Mouse (Mus musculus) ES-E14 (cell line): Measurements from ENCODE around the gene Serinc5. TPM values are rescaled to one million over a fixed set of nuclear protein-coding genes. Genes with fewer than 3 reads are reported as not detected.

Experiments
- DNase-seq: peaks from one replicate; pipeline ENCODE4 v3.0.0-alpha.2; 2013; ENCODE audit warnings: low read depth, low spot score
- H3K27ac ChIP-seq: 2 replicates; pipeline ENCODE4 v1.5.1; 2012; ENCODE audit warnings: low read depth, mild to moderate bottlenecking, low read length, moderate library complexity, mixed read lengths; ENCODE audit not compliant: poor library complexity, insufficient read depth, severe bottlenecking
- H3K36me3 ChIP-seq: 2 replicates; pipeline ENCODE4 v1.6.1; 2012; ENCODE audit warnings: mild to moderate bottlenecking, low read length, moderate library complexity, mixed read lengths; ENCODE audit not compliant: control insufficient read depth, poor library complexity, insufficient read depth, severe bottlenecking
- H3K4me1 ChIP-seq, 2 experiments: fragments of 150-350 bp in 1 of 2; sonication (generic) in 1 of 2; 2 replicates each; pipeline ENCODE4 v1.6.1; 2012; ENCODE audit warnings: low read length in 2 of 2, mild to moderate bottlenecking in 1 of 2, mixed read lengths in 1 of 2; ENCODE audit not compliant: control insufficient read depth in 2 of 2, insufficient read depth in 2 of 2, poor library complexity in 1 of 2
- H3K4me3 ChIP-seq, 2 experiments: fragments of 150-350 bp in 1 of 2; sonication (generic) in 1 of 2; 2 replicates each; pipeline ENCODE4 v1.5.1; 2012; ENCODE audit warnings: low read length in 2 of 2, low read depth in 1 of 2, mild to moderate bottlenecking in 1 of 2, mixed read lengths in 1 of 2; ENCODE audit not compliant: insufficient read depth in 1 of 2, poor library complexity in 1 of 2, severe bottlenecking in 1 of 2
- H3K9ac ChIP-seq: 2 replicates; pipeline ENCODE4 v1.6.1; 2012; ENCODE audit warnings: low read depth, mild to moderate bottlenecking, low read length, mixed read lengths; ENCODE audit not compliant: poor library complexity, insufficient read depth, severe bottlenecking
- H3K9me3 ChIP-seq: fragments of 150-350 bp; sonication (generic); 2 replicates; pipeline ENCODE4 v1.6.1; 2012; ENCODE audit warnings: low read depth, mild to moderate bottlenecking, low read length; ENCODE audit not compliant: control insufficient read depth, insufficient read depth
- CHD2 ChIP-seq: IDR thresholded peaks from 2 replicates; pipeline ENCODE4 v1.6.1; 2014; ENCODE audit warnings: mild to moderate bottlenecking, low read depth, low read length, inconsistent platforms
- HCFC1 ChIP-seq: IDR thresholded peaks from 2 replicates; pipeline ENCODE4 v1.6.1; 2012; ENCODE audit warnings: low read length, inconsistent platforms, borderline replicate concordance; ENCODE audit not compliant: insufficient read depth
- MAFK ChIP-seq: IDR thresholded peaks from 2 replicates; pipeline ENCODE4 v1.6.1; 2014; ENCODE audit warnings: mild to moderate bottlenecking, low read depth, low read length, inconsistent platforms; ENCODE audit not compliant: insufficient read depth
- ZC3H11A ChIP-seq: IDR thresholded peaks from 2 replicates; pipeline ENCODE4 v1.6.1; 2012; ENCODE audit warnings: low read depth, mild to moderate bottlenecking, inconsistent platforms, low read length, borderline replicate concordance
- ZNF384 ChIP-seq: IDR thresholded peaks from 2 replicates; pipeline ENCODE4 v1.6.1; 2012; ENCODE audit warnings: low read depth, low read length, inconsistent platforms
- in situ Hi-C, 2 experiments: fragments of 600-800 bp; cut with MboI; formaldehyde crosslinking; loops; one replicate each; pipeline ENCODE4 v1.15.1; 2025; ENCODE audit warnings: low sequenced_read_pairs in 2 of 2, inconsistent platforms in 1 of 2; ENCODE audit not compliant: unreplicated experiment in 2 of 2
- total RNA-seq: library from RNA; depleted of rRNA; stranded (reverse); fragments of 300-350 nt; gene quantifications from 2 replicates; pipeline ENCODE4 v1.2.3, GENCODE M21; 2012

Gene Serinc5
- total RNA-seq, 1 experiment, result 14.9 TPM

- no peak overlapping the region for H3K4me3 ChIP-seq
- DNase-seq, result no peak
- H3K9me3 ChIP-seq, result no peaks in the 10 kb centered on the region
- no peaks in the 10 kb centered on the region for H3K36me3 ChIP-seq
- no peaks in the 10 kb centered on the region for H3K4me1 ChIP-seq
- no peak overlapping the region for H3K9ac ChIP-seq
- in situ Hi-C loops, result no loop called here
- TF ChIP-seq CHD2 (no peak), ZNF384 (no peak), ZC3H11A (no peak), HCFC1 (no peak), MAFK (no peak)
- no peak overlapping the region; the same call in 1 of the 2 replicates for H3K27ac ChIP-seq
These were observed 51.8 kb downstream of the Serinc5 start for GRCm38 (mm10) chr13:92662555-92663286.

GRCm38 (mm10) chr13:92665008-92665407 lies 54.1 kb downstream of the Serinc5 start:
- H3K4me3 ChIP-seq, result no peak overlapping the region
- H3K36me3 ChIP-seq, result no peaks in the 10 kb centered on the region
- no peaks in the 10 kb centered on the region for H3K9me3 ChIP-seq
- in situ Hi-C loops, result no loop called here
- no peak for DNase-seq
- TF ChIP-seq ZC3H11A (no peak), HCFC1 (no peak), MAFK (no peak), CHD2 (no peak), ZNF384 (no peak)
- H3K9ac ChIP-seq, result no peak overlapping the region
- H3K4me1 ChIP-seq, result no peaks in the 10 kb centered on the region
- no peak overlapping the region for H3K27ac ChIP-seq

- Histone ChIP-seq H3K36me3 (no peaks in the 10 kb centered on the region), H3K4me1 (no peaks in the 10 kb centered on the region), H3K9me3 (no peaks in the 10 kb centered on the region), H3K4me3 (no peak overlapping the region), H3K9ac (no peak overlapping the region), H3K27ac (no peak overlapping the region)
- in situ Hi-C loops, result no loop called here
- DNase-seq, result no peak
- TF ChIP-seq MAFK (no peak), ZC3H11A (no peak), ZNF384 (no peak), HCFC1 (no peak), CHD2 (no peak)
These were observed 57.5 kb downstream of the Serinc5 start for GRCm38 (mm10) chr13:92668214-92668985.

DNA sequence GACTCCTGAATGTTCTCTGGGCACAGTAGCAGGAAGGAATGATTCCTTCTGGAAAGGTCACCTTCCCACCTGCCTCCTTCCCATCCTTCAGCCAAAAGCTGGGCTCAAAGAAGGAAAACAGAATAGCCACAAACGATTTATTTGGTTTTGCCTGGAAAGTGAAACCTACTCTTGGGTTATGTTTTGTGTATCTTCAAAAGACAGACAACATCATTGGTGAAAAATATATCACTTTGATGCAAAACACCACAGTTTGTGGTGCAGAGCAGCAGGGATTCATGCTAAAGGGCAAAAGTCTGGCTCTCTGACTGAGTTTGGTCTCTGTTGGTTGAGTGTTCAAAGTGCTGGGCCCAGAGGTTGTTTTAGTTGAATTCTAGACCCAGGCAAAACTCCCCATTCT lies 60.8 kb downstream of the Serinc5 start:
- H3K4me1 ChIP-seq, result peaks cover 0 to 3% of the 10 kb centered on the region in 2 experiments; a peak in 1 of 4 replicates
- H3K27ac ChIP-seq, result no peak overlapping the region
- no peak for TF ChIP-seq ZC3H11A
- no peak for TF ChIP-seq ZNF384
- no peak for TF ChIP-seq CHD2
- no peak for TF ChIP-seq MAFK
- TF ChIP-seq HCFC1, result no peak
- H3K36me3 ChIP-seq, result no peaks in the 10 kb centered on the region
- in situ Hi-C loops, result no loop called here
- H3K4me3 ChIP-seq, result no peak overlapping the region
- no peak for DNase-seq
- no peaks in the 10 kb centered on the region for H3K9me3 ChIP-seq
- H3K9ac ChIP-seq, result no peak overlapping the region
